In the genomic region with DNA sequence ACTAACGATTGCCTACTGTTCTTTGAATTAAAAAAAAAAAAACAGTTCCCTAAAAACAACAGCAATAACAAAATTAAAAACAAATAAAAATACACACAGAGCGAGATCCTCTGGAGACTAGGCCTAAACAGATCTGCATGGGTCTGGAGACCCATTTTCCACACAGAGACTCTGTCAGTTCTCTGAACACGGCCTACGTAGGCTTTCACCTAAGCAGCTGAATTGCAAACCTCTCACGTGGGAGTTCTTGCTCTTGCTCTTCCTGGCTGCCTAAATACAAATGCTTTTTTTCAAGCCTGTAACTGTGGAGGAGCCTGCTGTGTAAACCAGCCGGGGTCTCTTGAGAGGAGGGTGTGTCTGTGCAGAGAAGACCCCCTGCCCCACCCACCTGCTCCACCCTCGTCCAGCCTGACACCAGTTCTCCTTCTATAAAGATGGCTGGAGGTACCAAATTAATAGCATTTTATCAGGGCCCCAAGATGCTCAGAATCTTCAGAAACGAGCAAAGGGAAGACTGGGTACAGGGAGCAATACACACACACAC, we compare ENCODE assay signal across 20 mouse cellular contexts. TPM values are rescaled to one million over a fixed set of nuclear protein-coding genes. Genes with fewer than 3 reads are reported as not detected.
DNase-seq lines count a peak whose midpoint lies in the region; ATAC-seq and TF ChIP-seq lines count a peak whose summit lies in the region.
"Had no signal": no experiment of that assay in that cellular context is flagged by ENCODE, and none has a peak within 500 bp of the region (broad histone marks: within the 10 kb centered on the region; RNA-seq: fewer than 3 reads in every experiment).

No protein-coding gene starts in this region.

- no peaks in the 10 kb centered on the region for H3K9me3 ChIP-seq in forebrain, postnatal 0 days (ENCODE audit: low read length)
- no peaks in the 10 kb centered on the region for H3K9me3 ChIP-seq in midbrain, embryonic 11.5 days (ENCODE audit: control insufficient read depth, low read length)
- no peaks in the 10 kb centered on the region for H3K9me3 ChIP-seq in neural tube, embryonic 15.5 days (replicated peaks)

- no peaks in the 10 kb centered on the region for H3K27me3 ChIP-seq in forebrain, postnatal 0 days (ENCODE audit: insufficient read depth, low read length)
- no peaks in the 10 kb centered on the region for H3K27me3 ChIP-seq in midbrain, embryonic 11.5 days (ENCODE audit: control insufficient read depth, insufficient read depth, low read length)
- no peaks in the 10 kb centered on the region for H3K27me3 ChIP-seq in neural tube, embryonic 15.5 days (replicated peaks)

- no peaks in the 10 kb centered on the region for H3K36me3 ChIP-seq in forebrain, postnatal 0 days (ENCODE audit: insufficient read depth)
- no peaks in the 10 kb centered on the region for H3K36me3 ChIP-seq in midbrain, embryonic 11.5 days (ENCODE audit: control insufficient read depth, insufficient read depth, low read length)
- no peaks in the 10 kb centered on the region for H3K36me3 ChIP-seq in neural tube, embryonic 15.5 days

- peak overlapping the region; percentile 69 for H3K27ac ChIP-seq in left cerebral cortex, adult 2 months
- H3K27ac ChIP-seq in forebrain, postnatal 0 days (ENCODE audit: low read depth, low read length) = peak overlapping the region; percentile 62
- peak overlapping the region; percentile 25 for H3K27ac ChIP-seq in midbrain, embryonic 11.5 days (ENCODE audit: low read depth, low read length)
- H3K27ac ChIP-seq in neural tube, embryonic 15.5 days (replicated peaks) = peak overlapping the region; percentile 89
- H3K27ac ChIP-seq: gastrocnemius, adult 2 months had no signal

- peaks cover 12% of the 10 kb centered on the region for H3K4me1 ChIP-seq in forebrain, postnatal 0 days (ENCODE audit: insufficient read depth)
- peaks cover 14% of the 10 kb centered on the region for H3K4me1 ChIP-seq in midbrain, embryonic 11.5 days (ENCODE audit: control insufficient read depth, insufficient read depth, low read length)
- H3K4me1 ChIP-seq in neural tube, embryonic 15.5 days = peaks cover 32% of the 10 kb centered on the region
- H3K4me1 ChIP-seq in lung, adult 2 months (ENCODE audit: control insufficient read depth, insufficient read depth, low read length) = no peaks in the 10 kb centered on the region

- TF ChIP-seq POLR2A in lung, adult 2 months (IDR thresholded peaks at IDR 0.05; ENCODE audit: borderline replicate concordance, extremely low read depth, low read depth, low read length) = no peak

- no peak overlapping the region for H3K4me2 ChIP-seq in forebrain, postnatal 0 days (ENCODE audit: low read depth)
- H3K4me2 ChIP-seq in midbrain, embryonic 11.5 days = peak overlapping the region; percentile 15; the same call in 1 of the 2 replicates
- H3K4me2 ChIP-seq in neural tube, embryonic 15.5 days = no peak overlapping the region
- H3K4me2 ChIP-seq: lung, embryonic 14.5 days had no signal

- no peak overlapping the region for H3K9ac ChIP-seq in forebrain, postnatal 0 days
- H3K9ac ChIP-seq in midbrain, embryonic 11.5 days (ENCODE audit: low read length) = no peak overlapping the region
- no peak overlapping the region; the same call in 1 of the 2 replicates for H3K9ac ChIP-seq in neural tube, embryonic 15.5 days (replicated peaks)
- H3K9ac ChIP-seq: lung, embryonic 14.5 days had no signal

- no peak overlapping the region for H3K4me3 ChIP-seq in left cerebral cortex, adult 2 months
- no peak overlapping the region for H3K4me3 ChIP-seq in forebrain, postnatal 0 days (ENCODE audit: low read depth, low read length)
- H3K4me3 ChIP-seq in midbrain, embryonic 11.5 days (ENCODE audit: low read depth, low read length) = no peak overlapping the region
- H3K4me3 ChIP-seq in neural tube, embryonic 15.5 days (replicated peaks) = no peak overlapping the region
- no peak overlapping the region for H3K4me3 ChIP-seq in lung, adult 2 months (replicated peaks; ENCODE audit: extremely low read depth, low read depth, low read length)
- H3K4me3 ChIP-seq: gastrocnemius, adult 2 months had no signal

- TF ChIP-seq CTCF in left cerebral cortex, adult 2 months (IDR thresholded peaks at IDR 0.05) = no peak
- TF ChIP-seq CTCF in forebrain, postnatal 0 days (IDR thresholded peaks at IDR 0.05; ENCODE audit: low read depth) = no peak
- TF ChIP-seq CTCF in lung, adult 2 months (IDR thresholded peaks at IDR 0.05; ENCODE audit: insufficient read depth, low read length) = no peak

- ATAC-seq in forebrain, postnatal 0 days = peak; percentile 10; the same call in 1 of the 2 replicates
- ATAC-seq in midbrain, embryonic 11.5 days (ENCODE audit: low FRiP score) = peak; percentile 25; the same call in 1 of the 2 replicates
- ATAC-seq in neural tube, embryonic 15.5 days (ENCODE audit: low FRiP score) = peak; percentile 60

- intact Hi-C loops in left cerebral cortex, adult 2 months (cut with DNase I) = loop anchor here (2.0 kb wide), 2 partner anchors 27 to 35 kb away; no protein-coding TSS in a partner anchor
- intact Hi-C loops in left cerebral cortex, postnatal 10 days (cut with DNase I) = loop anchor here (5.0 kb wide), 1 partner anchor 38 kb away; no protein-coding TSS in a partner anchor

- no peak for DNase-seq in left cerebral cortex, adult 2 months (ENCODE audit: extremely low spot score in 1 of 2, low spot score in 2 of 2)
- no peak for DNase-seq in left cerebral cortex, postnatal 10 days (ENCODE audit: extremely low spot score in 1 of 2, low spot score in 2 of 2)
- DNase-seq in forebrain, postnatal 0 days = no peak
- peak; percentile 88 for DNase-seq in midbrain, embryonic 11.5 days (ENCODE audit: low spot score, missing footprints)
- no peak for DNase-seq in gastrocnemius, adult 18-20 months (ENCODE audit: low spot score)
- no peak for DNase-seq in lung, adult 2 months
- DNase-seq in cerebellum, adult 11-12 months = no peak
- DNase-seq: adrenal gland, adult 2 months; gastrocnemius, adult 2 months; right cerebral cortex, postnatal 25 days had no signal

- 28% methylated on average over 8 of the region's 8 CpGs for WGBS in forebrain, postnatal 0 days
- WGBS in midbrain, embryonic 11.5 days = 46% methylated on average over 8 of the region's 8 CpGs
- 15% methylated on average over 8 of the region's 8 CpGs for WGBS in neural tube, embryonic 15.5 days
- WGBS in lung, adult 2 months = 61% methylated on average over 8 of the region's 8 CpGs

RNA-seq across cellular contexts. Expression of a gene that starts 11.7 kb away (rescaled TPM):
- total RNA-seq in left cerebral cortex, adult 2 months (2021) = 100 to 1,000 TPM; 144 to 184 TPM
- 10 to 100 TPM; 72.5 to 81.7 TPM for total RNA-seq in left cerebral cortex, postnatal 10 days (2021)
- 136 and 170 TPM in 2 replicates for total RNA-seq in forebrain, postnatal 0 days (2014; rRNA removed)
- polyA plus RNA-seq in forebrain, postnatal 0 days (2015; fragmentation: Nextera tagmentation; extraction: Ambion mirVana) = 123 and 186 TPM in 2 replicates
- 28.5 and 34.8 TPM in 2 replicates for polyA plus RNA-seq in midbrain, embryonic 11.5 days (2014; fragmentation: Nextera tagmentation; extraction: Ambion mirVana)
- 241 and 302 TPM in 2 replicates for polyA plus RNA-seq in neural tube, embryonic 15.5 days (2015; fragmentation: Nextera tagmentation; extraction: Ambion mirVana)
- total RNA-seq in gastrocnemius, adult 18-20 months (2021) = not detected
- polyA plus RNA-seq in lung, adult 2 months (2012; rRNA removed) = 1.2 and 2.5 TPM in 2 replicates
- total RNA-seq: common myeloid progenitor, adult 5-6 weeks; gastrocnemius, adult 2 months; heart, adult 8-10 months; heart, postnatal 36 days; megakaryocyte, adult 5-6 weeks had no signal
- polyA plus RNA-seq: lung, embryonic 14.5 days had no signal

RNA-seq across cellular contexts. Expression of a gene that starts 25.7 kb away (rescaled TPM):
- total RNA-seq in left cerebral cortex, adult 2 months (2021) = 100 to 1,000 TPM; 507 to 550 TPM
- total RNA-seq in left cerebral cortex, postnatal 10 days (2021) = 100 to 1,000 TPM; 257 to 262 TPM
- total RNA-seq in forebrain, postnatal 0 days (2014; rRNA removed) = 58.2 and 68.7 TPM in 2 replicates
- polyA plus RNA-seq in forebrain, postnatal 0 days (2015; fragmentation: Nextera tagmentation; extraction: Ambion mirVana) = 21.5 and 31.5 TPM in 2 replicates
- polyA plus RNA-seq in midbrain, embryonic 11.5 days (2014; fragmentation: Nextera tagmentation; extraction: Ambion mirVana) = 4.2 and 4.4 TPM in 2 replicates
- polyA plus RNA-seq in neural tube, embryonic 15.5 days (2015; fragmentation: Nextera tagmentation; extraction: Ambion mirVana) = 25.6 and 32.4 TPM in 2 replicates
- total RNA-seq in gastrocnemius, adult 18-20 months (2021) = not detected
- polyA plus RNA-seq in lung, adult 2 months (2012; rRNA removed) = 2.1 and 2.5 TPM in 2 replicates
- total RNA-seq: gastrocnemius, adult 2 months; megakaryocyte, adult 5-6 weeks had no signal

RNA-seq across cellular contexts. Expression of a gene that starts 27.8 kb away (rescaled TPM):
- 10 to 100 TPM; 49.4 to 53.0 TPM for total RNA-seq in left cerebral cortex, adult 2 months (2021)
- total RNA-seq in left cerebral cortex, postnatal 10 days (2021) = 10 to 100 TPM; 60.6 to 67.1 TPM
- 135 and 164 TPM in 2 replicates for total RNA-seq in forebrain, postnatal 0 days (2014; rRNA removed)
- 140 and 156 TPM in 2 replicates for polyA plus RNA-seq in forebrain, postnatal 0 days (2015; fragmentation: Nextera tagmentation; extraction: Ambion mirVana)
- polyA plus RNA-seq in midbrain, embryonic 11.5 days (2014; fragmentation: Nextera tagmentation; extraction: Ambion mirVana) = 149 TPM in 2 replicates
- polyA plus RNA-seq in neural tube, embryonic 15.5 days (2015; fragmentation: Nextera tagmentation; extraction: Ambion mirVana) = 145 and 154 TPM in 2 replicates
- total RNA-seq in gastrocnemius, adult 18-20 months (2021) = 10 to 100 TPM; 42.4 to 47.6 TPM
- polyA plus RNA-seq in lung, adult 2 months (2012; rRNA removed) = 104 and 129 TPM in 2 replicates

RNA-seq across cellular contexts. Expression of a gene that starts 53.8 kb away (rescaled TPM):
- total RNA-seq in left cerebral cortex, adult 2 months (2021) = 100 to 1,000 TPM in 1 of 2 experiments, 10 to 100 TPM in 1; 93.6 to 102 TPM
- total RNA-seq in left cerebral cortex, postnatal 10 days (2021) = 10 to 100 TPM; 64.1 to 69.0 TPM
- 32.2 and 39.7 TPM in 2 replicates for total RNA-seq in forebrain, postnatal 0 days (2014; rRNA removed)
- 37.4 and 47.0 TPM in 2 replicates for polyA plus RNA-seq in forebrain, postnatal 0 days (2015; fragmentation: Nextera tagmentation; extraction: Ambion mirVana)
- 15.9 and 18.1 TPM in 2 replicates for polyA plus RNA-seq in midbrain, embryonic 11.5 days (2014; fragmentation: Nextera tagmentation; extraction: Ambion mirVana)
- 72.1 and 90.7 TPM in 2 replicates for polyA plus RNA-seq in neural tube, embryonic 15.5 days (2015; fragmentation: Nextera tagmentation; extraction: Ambion mirVana)
- 10 to 100 TPM; 74.2 to 86.4 TPM for total RNA-seq in gastrocnemius, adult 18-20 months (2021)
- polyA plus RNA-seq in lung, adult 2 months (2012; rRNA removed) = 54.5 and 56.1 TPM in 2 replicates

RNA-seq across cellular contexts. Expression of a gene that starts 58.1 kb away (rescaled TPM):
- not detected for total RNA-seq in left cerebral cortex, adult 2 months (2021)
- not detected for total RNA-seq in left cerebral cortex, postnatal 10 days (2021)
- 0.46 TPM in 1 of 2 replicates, not detected in the other for total RNA-seq in forebrain, postnatal 0 days (2014; rRNA removed)
- 0.34 TPM in 1 of 2 replicates, not detected in the other for polyA plus RNA-seq in forebrain, postnatal 0 days (2015; fragmentation: Nextera tagmentation; extraction: Ambion mirVana)
- not detected in 2 replicates for polyA plus RNA-seq in midbrain, embryonic 11.5 days (2014; fragmentation: Nextera tagmentation; extraction: Ambion mirVana)
- 0.29 TPM in 1 of 2 replicates, not detected in the other for polyA plus RNA-seq in neural tube, embryonic 15.5 days (2015; fragmentation: Nextera tagmentation; extraction: Ambion mirVana)
- total RNA-seq in gastrocnemius, adult 18-20 months (2021) = not detected
- not detected in 2 replicates for polyA plus RNA-seq in lung, adult 2 months (2012; rRNA removed)
- total RNA-seq: adrenal gland, adult 2 months; common myeloid progenitor, adult 5-6 weeks; gastrocnemius, adult 2 months; heart, adult 8-10 months; heart, postnatal 36 days; left cerebral cortex, adult 8-10 months; megakaryocyte, adult 5-6 weeks had no signal
- polyA plus RNA-seq: adrenal gland, adult 2 months; large intestine, adult 2 months; limb, embryonic 14.5 days; lung, embryonic 14.5 days; thymus, adult 2 months had no signal

Comparison
In these comparisons a context has a peak if more than half of its experiments do, and no peak if none do; other contexts are left out.
1. H3K27ac ChIP-seq: peak in every context shown above with its lines; median percentile 89 in neural tube, embryonic 15.5 days; 69 in left cerebral cortex, adult 2 months; 62 in forebrain, postnatal 0 days; 25 in midbrain, embryonic 11.5 days.
2. ATAC-seq: peak in every context shown above with its lines; median percentile 60 in neural tube, embryonic 15.5 days; 25 in midbrain, embryonic 11.5 days; 10 in forebrain, postnatal 0 days.
3. RNA of a gene that starts 11.7 kb away (total RNA-seq): 144 to 184 TPM in left cerebral cortex, adult 2 months, 136 to 170 TPM in forebrain, postnatal 0 days and 72.5 to 81.7 TPM in left cerebral cortex, postnatal 10 days; not detected in gastrocnemius, adult 18-20 months; every median in the first group is over 10 times any median in the second.
4. RNA of a gene that starts 25.7 kb away (total RNA-seq): 507 to 550 TPM in left cerebral cortex, adult 2 months, 257 to 262 TPM in left cerebral cortex, postnatal 10 days and 58.2 to 68.7 TPM in forebrain, postnatal 0 days; not detected in gastrocnemius, adult 18-20 months; every median in the first group is over 10 times any median in the second.